14 mouse cellular contexts compared by ENCODE assay signal in genomic region chr14:36892762-36893358, GRCm38 (mm10).
DNase-seq lines count a peak whose midpoint lies in the region; ATAC-seq and TF ChIP-seq lines count a peak whose summit lies in the region.
"Had no signal": no experiment of that assay in that cellular context is flagged by ENCODE, and none has a peak within 500 bp of the region (broad histone marks: within the 10 kb centered on the region; RNA-seq: fewer than 3 reads in every experiment).

No protein-coding gene starts in this region.

- TF ChIP-seq CTCF in liver, adult 2 months (IDR thresholded peaks at IDR 0.05; ENCODE audit: low read depth, low read length) = no peak
- no peak for TF ChIP-seq CTCF in stomach, postnatal 0 days (IDR thresholded peaks at IDR 0.05; ENCODE audit: low read depth)

- no peak overlapping the region for H3K9ac ChIP-seq in liver, adult 2 months (ENCODE audit: low read depth, low read length)
- H3K9ac ChIP-seq in liver, embryonic 12.5 days = no peak overlapping the region
- no peak overlapping the region for H3K9ac ChIP-seq in stomach, postnatal 0 days (ENCODE audit: low read length)
- H3K9ac ChIP-seq: liver, embryonic 14.5 days; midbrain, embryonic 12.5 days; stomach, embryonic 15.5 days had no signal

- WGBS in liver, adult 2 months = 65% methylated on average over 2 of the region's 2 CpGs
- 72% methylated on average over 2 of the region's 2 CpGs for WGBS in liver, embryonic 12.5 days (ENCODE audit: insufficient replicate concordance)
- WGBS in stomach, postnatal 0 days = 69% methylated on average over 2 of the region's 2 CpGs

- no peak for TF ChIP-seq POLR2A in liver, adult 2 months (IDR thresholded peaks at IDR 0.05; ENCODE audit: extremely low read depth, insufficient read depth, low read length)

- DNase-seq in liver, adult 2 months (ENCODE audit: extremely low read depth, low read depth, low spot score) = peak; percentile 46
- DNase-seq in embryo, embryonic 11 days = peak; percentile 18
- peak; percentile 50 to 67 for DNase-seq in kidney, adult 8-10 months
- DNase-seq in stomach, postnatal 0 days (ENCODE audit: low spot score) = no peak
- DNase-seq in MN1 (ENCODE audit: low spot score) = no peak
- DNase-seq in layer of hippocampus, postnatal 10 days (ENCODE audit: low spot score in 2 of 2) = no peak
- no peak for DNase-seq in heart, adult 9 months (ENCODE audit: low spot score in 2 of 2)
- DNase-seq: cerebellum, adult 9-11 months had no signal

- H3K27me3 ChIP-seq in liver, adult 2 months (ENCODE audit: control insufficient read depth, insufficient read depth, low read length) = no peaks in the 10 kb centered on the region
- no peaks in the 10 kb centered on the region for H3K27me3 ChIP-seq in liver, embryonic 12.5 days (replicated peaks)
- H3K27me3 ChIP-seq in stomach, postnatal 0 days (ENCODE audit: control insufficient read depth, insufficient read depth, low read length) = no peaks in the 10 kb centered on the region
- H3K27me3 ChIP-seq: midbrain, embryonic 12.5 days; stomach, embryonic 15.5 days had no signal

- H3K36me3 ChIP-seq in liver, adult 2 months (ENCODE audit: control insufficient read depth, insufficient read depth, low read length) = peaks cover 24% of the 10 kb centered on the region
- no peaks in the 10 kb centered on the region for H3K36me3 ChIP-seq in liver, embryonic 12.5 days
- H3K36me3 ChIP-seq in stomach, postnatal 0 days (ENCODE audit: control insufficient read depth, insufficient read depth, low read length) = no peaks in the 10 kb centered on the region
- H3K36me3 ChIP-seq: midbrain, embryonic 12.5 days; stomach, embryonic 15.5 days had no signal

- H3K4me3 ChIP-seq in liver, adult 2 months (ENCODE audit: insufficient read depth, low read depth, low read length) = no peak overlapping the region
- H3K4me3 ChIP-seq in liver, embryonic 12.5 days = no peak overlapping the region
- no peak overlapping the region for H3K4me3 ChIP-seq in stomach, postnatal 0 days (ENCODE audit: low read depth, low read length)
- H3K4me3 ChIP-seq: midbrain, embryonic 12.5 days; stomach, embryonic 15.5 days had no signal

- no peak for TF ChIP-seq EP300 in stomach, postnatal 0 days (optimal IDR thresholded peaks at IDR 0.05)

- H3K4me2 ChIP-seq in liver, embryonic 12.5 days = no peak overlapping the region
- no peak overlapping the region for H3K4me2 ChIP-seq in stomach, postnatal 0 days (replicated peaks; ENCODE audit: low read depth)
- H3K4me2 ChIP-seq: heart, embryonic 11.5 days; midbrain, embryonic 12.5 days; stomach, embryonic 15.5 days had no signal

- no peaks in the 10 kb centered on the region for H3K9me3 ChIP-seq in liver, embryonic 12.5 days (replicated peaks)
- H3K9me3 ChIP-seq in stomach, postnatal 0 days (ENCODE audit: control insufficient read depth, low read length) = no peaks in the 10 kb centered on the region
- H3K9me3 ChIP-seq: midbrain, embryonic 12.5 days; stomach, embryonic 15.5 days had no signal

- no peak overlapping the region for H3K27ac ChIP-seq in liver, adult 2 months (replicated peaks; ENCODE audit: insufficient read depth, low read depth, low read length)
- H3K27ac ChIP-seq in liver, embryonic 12.5 days = no peak overlapping the region
- H3K27ac ChIP-seq in stomach, postnatal 0 days (replicated peaks) = no peak overlapping the region
- H3K27ac ChIP-seq: liver, embryonic 14.5 days; midbrain, embryonic 12.5 days; stomach, embryonic 15.5 days had no signal

- no peaks in the 10 kb centered on the region for H3K79me2 ChIP-seq in liver, adult 2 months (ENCODE audit: control insufficient read depth, insufficient read depth, low read length)

- H3K4me1 ChIP-seq in liver, adult 2 months (ENCODE audit: control insufficient read depth, insufficient read depth, low read length) = peaks cover 5% of the 10 kb centered on the region
- peaks cover 4% of the 10 kb centered on the region; the same call in 1 of the 2 replicates for H3K4me1 ChIP-seq in liver, embryonic 12.5 days
- H3K4me1 ChIP-seq in stomach, postnatal 0 days (replicated peaks; ENCODE audit: control insufficient read depth, insufficient read depth) = no peaks in the 10 kb centered on the region
- H3K4me1 ChIP-seq: midbrain, embryonic 12.5 days; stomach, embryonic 15.5 days had no signal

- no peak for ATAC-seq in liver, embryonic 12.5 days
- ATAC-seq in stomach, postnatal 0 days (ENCODE audit: low FRiP score, low TSS enrichment) = peak; percentile 49; the same call in 1 of the 2 replicates
- ATAC-seq: hindbrain, embryonic 16.5 days had no signal

Comparison
In these comparisons a context has a peak if more than half of its experiments do, and no peak if none do; other contexts are left out.
1. DNase-seq: peak in liver, adult 2 months (single experiment), embryo, embryonic 11 days (single experiment) and kidney, adult 8-10 months (2 of 2); none in stomach, postnatal 0 days (single experiment), MN1 (single experiment), layer of hippocampus, postnatal 10 days (0 of 2) and heart, adult 9 months (0 of 2).